In genomic region chr1:157285366-157285765, GRCm38 (mm10) we compare ENCODE assay signal across 24 mouse cellular contexts.
DNase-seq lines count a peak whose midpoint lies in the region; ATAC-seq lines count a peak whose summit lies in the region.
"Had no signal": no experiment of that assay in that cellular context is flagged by ENCODE, and none has a peak within 500 bp of the region (broad histone marks: within the 10 kb centered on the region; RNA-seq: fewer than 3 reads in every experiment).

No protein-coding gene starts in this region.

- H3K36me3 ChIP-seq in splenic B cell, adult 2 months (ENCODE audit: control insufficient read depth, insufficient read depth, low read length, poor library complexity, severe bottlenecking) = no peaks in the 10 kb centered on the region
- H3K36me3 ChIP-seq: embryonic facial prominence, embryonic 12.5 days; embryonic facial prominence, embryonic 15.5 days; heart, embryonic 10.5 days; heart, embryonic 13.5 days; hindbrain, embryonic 15.5 days had no signal

- peak; percentile 54 for DNase-seq in A20 (ENCODE audit: low read depth, low spot score)
- peak; percentile 24 for DNase-seq in MEL-GATA-1-ER (ENCODE audit: extremely low read depth, low read depth)
- DNase-seq in splenic B cell, adult 2 months (ENCODE audit: low read depth, low spot score) = peak; percentile 12
- no peak for DNase-seq in urinary bladder, postnatal 25 days (ENCODE audit: low spot score)
- no peak for DNase-seq in ovary, adult 18-20 months (ENCODE audit: low spot score)
- no peak for DNase-seq in natural killer cell, adult 2 months (ENCODE audit: low spot score in 2 of 2)
- DNase-seq: adrenal gland, postnatal 25 days; B cell, adult 2 months; cerebellum, adult 18-20 months; cerebellum, adult 9-10 months; cerebellum, postnatal 14 days; forebrain, postnatal 0 days; gastrocnemius, postnatal 25 days; heart, adult 2 months; heart, postnatal 14 days; heart, postnatal 4 days had no signal

- H3K27me3 ChIP-seq in splenic B cell, adult 2 months (ENCODE audit: control insufficient read depth, insufficient read depth, low read length, poor library complexity, severe bottlenecking) = no peaks in the 10 kb centered on the region; the same call in 1 of the 2 replicates
- H3K27me3 ChIP-seq: embryonic facial prominence, embryonic 12.5 days; embryonic facial prominence, embryonic 15.5 days; heart, embryonic 13.5 days; hindbrain, embryonic 15.5 days; Patski had no signal

- peak; percentile 96 for ATAC-seq in granulocyte monocyte progenitor cell, adult 5-6 weeks (replicated peaks; ENCODE audit: poor library complexity, severe bottlenecking)
- ATAC-seq: forebrain, embryonic 14.5 days; forebrain, postnatal 0 days; Patski had no signal

Comparison
In these comparisons a context has a peak if more than half of its experiments do, and no peak if none do; other contexts are left out.
1. DNase-seq: peak in A20 (single experiment), MEL-GATA-1-ER (single experiment) and splenic B cell, adult 2 months (single experiment); none in urinary bladder, postnatal 25 days (single experiment), ovary, adult 18-20 months (single experiment) and natural killer cell, adult 2 months (0 of 2).